Mouse (Mus musculus): ENCODE results near the gene D330045A20Rik. TPM values are rescaled to one million over a fixed set of nuclear protein-coding genes. Genes with fewer than 3 reads are reported as not detected.
A peak's percentile ranks its signal among the peaks of the same experiment; 100 is the strongest.
"Not testable (repeated sequence)": the region's sequence is repeated elsewhere in the genome, so short reads cannot be mapped to it uniquely, and the experiment has no call there.

The D330045A20Rik gene
- polyA plus RNA-seq, 1 experiment from 2014 or later = 3.0 TPM

DNA sequence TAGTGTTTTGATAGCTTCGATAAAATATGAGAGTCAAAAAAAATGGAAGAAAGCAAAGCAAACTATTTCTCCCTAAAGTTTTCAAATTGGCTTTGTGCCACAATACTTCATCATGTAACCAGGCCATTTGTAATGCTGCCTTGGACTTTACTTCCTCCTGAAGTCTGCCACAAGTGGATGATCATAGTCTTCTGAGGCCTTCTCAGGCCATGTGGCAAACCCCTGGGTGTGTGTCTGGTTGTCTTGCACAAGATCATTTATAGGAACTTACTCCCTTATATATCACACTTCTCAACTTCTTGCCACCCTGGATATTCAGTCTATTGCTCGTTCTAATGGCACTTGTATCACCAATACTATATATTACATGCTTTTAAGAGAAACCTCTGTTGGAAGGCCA is 71.9 kb downstream of the D330045A20Rik start:
- Histone ChIP-seq H3K4me1 (replicated peaks; ENCODE audit: control insufficient read depth, insufficient read depth, low read length) (no peaks in the 10 kb centered on the region), H3K4me2 (no peak overlapping the region), H3K27ac (ENCODE audit: low read depth, low read length) (no peak overlapping the region), H3K9ac (ENCODE audit: low read depth, low read length) (no peak overlapping the region), H3K4me3 (ENCODE audit: low read depth, low read length) (no peak overlapping the region), H3K9me3 (ENCODE audit: control insufficient read depth, low read length) (no peaks in the 10 kb centered on the region), H3K27me3 (replicated peaks; ENCODE audit: control insufficient read depth, insufficient read depth, low read length) (no peaks in the 10 kb centered on the region), H3K36me3 (ENCODE audit: control insufficient read depth, insufficient read depth, low read length) (no peaks in the 10 kb centered on the region)
- no peak for DNase-seq (ENCODE audit: low spot score)
- ATAC-seq (replicated peaks; ENCODE audit: low FRiP score) = no peak
- 83% methylated on average over 2 of the region's 2 CpGs for whole genome bisulfite sequencing

GRCm38 (mm10) chrX:139562255-139562924 is 82.2 kb downstream of the D330045A20Rik start:
- no peaks in the 10 kb centered on the region for H3K36me3 ChIP-seq (ENCODE audit: control insufficient read depth, insufficient read depth, low read length)
- DNase-seq (ENCODE audit: low spot score) (no peak), ATAC-seq (replicated peaks; ENCODE audit: low FRiP score) (peak; percentile 93)
- H3K4me3 ChIP-seq (ENCODE audit: low read depth, low read length) = no peak overlapping the region
- H3K4me2 ChIP-seq = no peak overlapping the region; the same call in 1 of the 2 replicates
- H3K4me1 ChIP-seq (replicated peaks; ENCODE audit: control insufficient read depth, insufficient read depth, low read length) = no peaks in the 10 kb centered on the region
- 58% methylated on average over 5 of the region's 5 CpGs for WGBS
- no peaks in the 10 kb centered on the region for H3K9me3 ChIP-seq (ENCODE audit: control insufficient read depth, low read length)
- H3K27me3 ChIP-seq (replicated peaks; ENCODE audit: control insufficient read depth, insufficient read depth, low read length) = no peaks in the 10 kb centered on the region
- no peak overlapping the region for H3K9ac ChIP-seq (ENCODE audit: low read depth, low read length)
- H3K27ac ChIP-seq (ENCODE audit: low read depth, low read length) = peak overlapping the region; percentile 43; the same call in 1 of the 2 replicates

DNA sequence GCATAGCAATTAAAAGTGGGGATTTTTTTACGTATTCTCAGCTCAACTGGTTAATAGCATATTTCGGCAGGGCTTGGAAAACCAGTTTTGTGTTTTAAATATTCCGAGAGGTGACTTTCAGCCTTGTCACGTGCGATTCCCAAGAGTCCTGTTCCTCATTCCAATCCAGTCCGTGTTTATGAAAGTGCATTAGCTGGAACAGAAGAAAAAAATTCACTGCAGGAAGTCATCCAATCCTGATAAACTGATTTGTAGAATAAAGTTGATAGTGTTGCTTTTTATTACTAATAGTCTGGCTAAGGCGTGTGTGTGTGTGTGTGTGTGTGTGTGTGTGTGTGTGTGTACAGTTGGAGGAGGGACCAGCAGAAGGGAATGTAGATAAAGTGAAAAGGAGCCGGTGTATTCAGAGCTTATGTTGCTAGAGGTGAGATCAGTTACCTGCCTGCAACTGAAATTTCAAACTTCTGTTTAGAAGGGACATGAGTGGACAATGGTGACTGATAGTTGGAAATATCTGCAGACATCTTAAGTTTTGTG is 82.8 kb downstream of the D330045A20Rik start, which contains the start of gene Rnf128:
Rnf128 (plus strand) TSS at position 392 of the 537 bp plus-strand sequence.
- no peak for DNase-seq (ENCODE audit: low spot score)
- no peaks in the 10 kb centered on the region for H3K36me3 ChIP-seq (ENCODE audit: control insufficient read depth, insufficient read depth, low read length)
- H3K4me3 ChIP-seq (ENCODE audit: low read depth, low read length) = 0 out of 2 replicates have a peak within 1 kb of the TSS, but pooled peaks have one; percentile 1
- H3K27ac ChIP-seq (ENCODE audit: low read depth, low read length) = peak within 1 kb of the TSS; percentile 43; the same call in 1 of the 2 replicates
- H3K27me3 ChIP-seq (replicated peaks; ENCODE audit: control insufficient read depth, insufficient read depth, low read length) = no peaks in the 10 kb centered on the region
- no peaks in the 10 kb centered on the region for H3K4me1 ChIP-seq (replicated peaks; ENCODE audit: control insufficient read depth, insufficient read depth, low read length)
- WGBS = 68% methylated on average over 8 of the region's 8 CpGs
- no peaks in the 10 kb centered on the region for H3K9me3 ChIP-seq (ENCODE audit: control insufficient read depth, low read length)
- 0 out of 2 replicates have a peak, but pooled peaks have one; percentile 57 for ATAC-seq (replicated peaks; ENCODE audit: low FRiP score)
- H3K4me2 ChIP-seq = peak within 1 kb of the TSS; percentile 29; the same call in 1 of the 2 replicates
- H3K9ac ChIP-seq (ENCODE audit: low read depth, low read length) = no peak within 1 kb of the TSS

- Histone ChIP-seq H3K4me1 (replicated peaks; ENCODE audit: control insufficient read depth, insufficient read depth, low read length) (no peaks in the 10 kb centered on the region), H3K9me3 (ENCODE audit: control insufficient read depth, low read length) (no peaks in the 10 kb centered on the region), H3K27me3 (replicated peaks; ENCODE audit: control insufficient read depth, insufficient read depth, low read length) (no peaks in the 10 kb centered on the region), H3K36me3 (ENCODE audit: control insufficient read depth, insufficient read depth, low read length) (no peaks in the 10 kb centered on the region), H3K4me3 (ENCODE audit: low read depth, low read length) (no peak overlapping the region), H3K9ac (ENCODE audit: low read depth, low read length) (no peak overlapping the region), H3K4me2 (no peak overlapping the region), H3K27ac (ENCODE audit: low read depth, low read length) (no peak overlapping the region)
- DNase-seq (ENCODE audit: low spot score) = no peak
- ATAC-seq (replicated peaks; ENCODE audit: low FRiP score) = no peak
- 70% methylated on average over 3 of the region's 3 CpGs for WGBS
These were observed 89.9 kb downstream of the D330045A20Rik start for GRCm38 (mm10) chrX:139570054-139570453.

DNA sequence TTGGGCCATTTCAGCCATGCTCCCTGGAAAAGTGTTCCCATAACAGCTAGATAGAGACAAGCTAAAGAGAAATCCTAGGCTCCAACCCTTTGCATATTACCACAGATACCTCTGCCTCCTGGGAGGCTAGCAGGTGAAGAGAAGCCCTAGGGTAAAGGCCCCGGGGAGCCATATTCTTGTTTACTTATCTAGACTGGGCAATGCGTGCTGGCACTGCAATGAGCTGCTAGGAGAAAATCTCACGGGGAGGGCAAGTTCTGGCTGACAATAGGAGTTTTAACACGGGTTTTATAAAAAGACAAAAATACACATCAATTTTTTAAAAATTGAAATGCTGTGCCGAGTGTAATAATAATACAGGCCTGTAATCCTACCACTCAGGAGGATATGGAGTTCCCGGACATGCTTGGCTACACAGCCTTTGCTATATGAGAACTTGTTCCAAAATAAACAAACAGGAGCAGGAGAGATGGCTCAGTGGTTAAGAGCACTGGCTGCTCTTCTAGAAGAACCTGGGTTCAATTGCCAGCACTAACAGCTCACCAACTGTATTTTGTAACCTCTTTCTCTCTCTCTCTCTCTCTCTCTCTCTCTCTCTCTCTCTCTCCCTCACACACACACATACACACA is 98.6 kb downstream of the D330045A20Rik start:
- DNase-seq (ENCODE audit: low spot score) (no peak), ATAC-seq (replicated peaks; ENCODE audit: low FRiP score) (no peak)
- Histone ChIP-seq H3K4me1 (replicated peaks; ENCODE audit: control insufficient read depth, insufficient read depth, low read length) (no peaks in the 10 kb centered on the region), H3K4me2 (no peak overlapping the region), H3K9me3 (ENCODE audit: control insufficient read depth, low read length) (no peaks in the 10 kb centered on the region), H3K27ac (ENCODE audit: low read depth, low read length) (no peak overlapping the region), H3K27me3 (replicated peaks; ENCODE audit: control insufficient read depth, insufficient read depth, low read length) (no peaks in the 10 kb centered on the region), H3K36me3 (ENCODE audit: control insufficient read depth, insufficient read depth, low read length) (no peaks in the 10 kb centered on the region), H3K4me3 (ENCODE audit: low read depth, low read length) (no peak overlapping the region), H3K9ac (ENCODE audit: low read depth, low read length) (no peak overlapping the region)
- 79% methylated on average over 6 of the region's 6 CpGs for WGBS

DNA sequence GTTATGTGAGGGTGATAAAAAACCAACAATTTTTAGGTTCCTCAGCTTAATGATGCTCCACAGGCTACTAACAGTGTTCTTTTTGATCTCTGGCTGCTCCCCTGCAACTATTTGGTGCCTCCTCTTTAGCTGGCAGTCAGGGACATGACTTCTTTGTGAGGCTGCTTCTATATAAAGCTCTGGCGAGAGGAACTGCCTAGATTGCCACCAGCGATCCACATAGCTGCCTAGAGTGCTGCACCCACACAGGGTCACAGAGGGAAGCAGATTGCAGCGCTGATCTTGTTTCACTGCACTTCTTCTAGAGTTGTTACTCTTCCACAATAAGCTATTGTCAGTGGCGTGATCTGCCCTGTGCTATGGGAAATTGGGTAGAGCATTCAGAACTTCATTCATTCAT is 103.4 kb downstream of the D330045A20Rik start:
- Histone ChIP-seq H3K27ac (ENCODE audit: low read depth, low read length) (no peak overlapping the region), H3K9ac (ENCODE audit: low read depth, low read length) (no peak overlapping the region), H3K4me2 (no peak overlapping the region), H3K4me3 (ENCODE audit: low read depth, low read length) (no peak overlapping the region), H3K27me3 (replicated peaks; ENCODE audit: control insufficient read depth, insufficient read depth, low read length) (no peaks in the 10 kb centered on the region), H3K9me3 (ENCODE audit: control insufficient read depth, low read length) (no peaks in the 10 kb centered on the region), H3K36me3 (ENCODE audit: control insufficient read depth, insufficient read depth, low read length) (no peaks in the 10 kb centered on the region), H3K4me1 (replicated peaks; ENCODE audit: control insufficient read depth, insufficient read depth, low read length) (no peaks in the 10 kb centered on the region)
- no peak for ATAC-seq (replicated peaks; ENCODE audit: low FRiP score)
- DNase-seq (ENCODE audit: low spot score) = no peak
- 41% methylated on average over 4 of the region's 4 CpGs for WGBS

DNA sequence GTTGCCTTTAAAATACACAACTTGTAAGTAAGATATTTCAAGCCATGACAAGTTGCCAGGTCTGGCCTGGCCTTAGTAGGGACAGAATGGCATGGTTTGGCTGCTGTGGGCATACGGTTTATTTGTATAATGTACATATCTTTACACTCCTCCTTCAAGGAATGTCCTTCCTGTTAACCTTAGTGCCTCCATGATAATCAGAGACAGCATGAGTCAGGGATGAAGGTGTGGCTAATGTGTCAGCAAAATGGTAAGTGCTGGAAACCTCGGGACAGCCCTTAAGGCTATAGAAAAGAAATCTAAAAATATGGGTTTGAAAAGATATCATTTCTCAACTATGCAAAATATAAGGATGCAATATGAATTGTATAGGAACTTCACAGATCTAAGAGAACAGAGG is 106.5 kb downstream of the D330045A20Rik start:
- not testable (repeated sequence) for DNase-seq (ENCODE audit: low spot score); H3K36me3 ChIP-seq (ENCODE audit: control insufficient read depth, insufficient read depth, low read length); H3K27me3 ChIP-seq (replicated peaks; ENCODE audit: control insufficient read depth, insufficient read depth, low read length); H3K4me2 ChIP-seq; H3K4me1 ChIP-seq (replicated peaks; ENCODE audit: control insufficient read depth, insufficient read depth, low read length); H3K9me3 ChIP-seq (ENCODE audit: control insufficient read depth, low read length); H3K4me3 ChIP-seq (ENCODE audit: low read depth, low read length); H3K9ac ChIP-seq (ENCODE audit: low read depth, low read length); ATAC-seq (replicated peaks; ENCODE audit: low FRiP score); H3K27ac ChIP-seq (ENCODE audit: low read depth, low read length)
- WGBS = 47% methylated on average over 2 of the region's 2 CpGs

GRCm38 (mm10) chrX:139596404-139596803 is 116.2 kb downstream of the D330045A20Rik start:
- Histone ChIP-seq H3K4me3 (ENCODE audit: low read depth, low read length) (no peak overlapping the region), H3K4me1 (replicated peaks; ENCODE audit: control insufficient read depth, insufficient read depth, low read length) (no peaks in the 10 kb centered on the region), H3K27me3 (replicated peaks; ENCODE audit: control insufficient read depth, insufficient read depth, low read length) (no peaks in the 10 kb centered on the region), H3K9ac (ENCODE audit: low read depth, low read length) (no peak overlapping the region), H3K27ac (ENCODE audit: low read depth, low read length) (no peak overlapping the region), H3K36me3 (ENCODE audit: control insufficient read depth, insufficient read depth, low read length) (no peaks in the 10 kb centered on the region), H3K9me3 (ENCODE audit: control insufficient read depth, low read length) (no peaks in the 10 kb centered on the region), H3K4me2 (no peak overlapping the region)
- DNase-seq (ENCODE audit: low spot score) = no peak
- ATAC-seq (replicated peaks; ENCODE audit: low FRiP score) = no peak
- 73% methylated on average over 6 of the region's 6 CpGs for WGBS
